Mouse (Mus musculus): ENCODE measurements around the gene Gm10300.

The Gm10300 gene

DNA sequence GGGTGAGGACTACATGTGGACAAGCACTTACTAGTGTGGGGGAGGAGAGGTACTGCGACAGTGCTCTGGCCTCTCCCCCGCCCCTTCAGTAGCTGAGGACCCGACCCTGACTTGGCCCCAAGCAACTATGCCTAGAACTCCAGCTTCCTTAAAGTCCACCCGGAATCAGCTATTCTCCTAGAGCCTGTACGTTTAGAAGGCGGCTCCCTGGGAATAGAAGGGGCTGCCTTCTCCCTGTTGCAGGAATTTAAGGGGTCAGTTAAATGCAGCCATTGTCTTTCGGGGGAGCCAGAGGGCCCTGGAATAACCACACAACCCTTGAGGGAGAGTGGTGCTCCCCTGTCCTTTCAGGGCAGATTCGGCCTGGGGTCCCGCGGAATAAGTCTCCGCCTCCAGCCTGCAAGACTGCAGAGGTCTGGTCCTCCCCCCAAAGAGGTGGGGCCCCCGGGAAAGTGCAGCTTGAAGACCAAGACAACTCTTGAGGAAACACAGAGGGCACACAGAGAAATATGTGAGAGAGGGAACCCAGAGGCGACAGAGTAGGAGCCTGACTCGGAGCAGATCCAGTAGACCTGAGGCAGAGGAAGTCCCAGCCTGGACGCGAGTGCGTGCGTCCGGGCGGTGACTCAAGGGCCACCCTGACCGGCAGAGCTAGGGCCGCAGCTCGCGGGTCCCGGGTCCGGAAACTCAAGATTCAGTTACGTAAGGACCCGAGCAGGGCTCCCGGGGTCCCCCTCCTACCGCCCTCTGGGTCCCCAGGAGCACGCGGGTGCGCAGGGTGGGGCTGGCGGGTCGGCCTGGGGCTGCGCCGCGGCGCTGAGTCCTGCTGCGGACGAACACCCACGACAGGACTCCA, at the start of gene Gm10300:
Gm10300 (plus strand) TSS at position 621 of the 856 bp plus-strand sequence.
- peak; percentile 77 for DNase-seq (ENCODE audit: low read depth, low spot score)

- DNase-seq (ENCODE audit: low read depth, low spot score): no peak
Measured at GRCm38 (mm10) chr4:132025264-132025663, 49.2 kb upstream of the Gm10300 start.

DNA sequence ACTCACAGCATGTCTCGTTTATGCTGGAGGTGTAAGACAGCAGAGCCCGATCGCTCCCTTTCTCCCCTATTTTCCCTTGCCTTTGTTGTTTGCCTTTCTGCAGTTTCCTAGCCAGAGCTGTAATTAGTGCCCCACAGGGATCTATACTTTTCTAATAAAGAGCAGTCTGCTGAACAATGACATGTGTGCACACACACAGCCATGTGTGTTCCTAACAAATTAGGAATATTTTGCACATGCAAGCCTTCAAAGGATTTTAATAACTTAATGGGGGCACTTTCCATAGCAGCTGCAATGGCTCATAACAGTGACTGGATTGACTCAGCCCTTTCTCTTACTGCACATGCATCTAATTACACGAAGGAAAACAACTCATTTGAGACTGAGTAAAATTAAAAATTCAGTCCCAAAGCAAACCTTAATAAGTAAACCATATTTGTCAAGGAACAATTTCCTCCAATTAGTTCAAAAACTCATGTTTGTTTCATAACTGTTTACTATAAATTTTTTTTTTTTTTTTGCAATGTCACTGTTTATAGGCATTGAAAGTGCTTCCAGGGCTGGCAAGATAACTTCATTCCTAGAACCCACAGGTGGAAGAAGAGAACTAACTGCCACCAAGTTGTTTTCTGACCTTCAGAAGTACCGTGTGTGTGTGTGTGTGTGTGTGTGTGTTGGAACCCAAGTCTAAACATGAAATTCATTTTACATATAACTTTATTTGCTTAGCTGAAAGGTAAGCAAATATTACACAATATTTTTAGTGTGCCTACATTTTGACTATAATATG, 48.6 kb upstream of the Gm10300 start:
- no peak for DNase-seq (ENCODE audit: low read depth, low spot score)

DNA sequence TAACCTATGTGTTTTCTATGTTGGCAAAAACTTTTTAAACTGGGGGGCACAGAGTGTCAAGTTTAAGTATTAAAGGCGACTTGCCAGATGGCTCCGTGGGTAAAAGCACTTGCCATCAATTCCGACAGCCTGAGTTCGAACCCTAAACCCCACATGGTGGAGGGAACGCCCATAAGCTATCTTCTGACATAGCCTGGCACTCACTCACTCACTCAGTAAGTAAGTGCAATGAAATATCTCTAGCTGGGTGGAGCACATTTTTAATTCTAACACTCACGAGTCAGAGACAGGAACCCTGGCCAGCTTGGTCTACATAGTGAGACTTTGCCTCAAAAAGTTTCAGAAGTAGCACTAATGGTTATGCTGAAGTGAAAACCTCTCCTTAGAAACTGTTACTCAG, 47.3 kb upstream of the Gm10300 start:
- DNase-seq (ENCODE audit: low read depth, low spot score): no peak

- no peak for DNase-seq (ENCODE audit: low read depth, low spot score)
Measured at GRCm38 (mm10) chr4:132027806-132028205, 46.7 kb upstream of the Gm10300 start.

DNA sequence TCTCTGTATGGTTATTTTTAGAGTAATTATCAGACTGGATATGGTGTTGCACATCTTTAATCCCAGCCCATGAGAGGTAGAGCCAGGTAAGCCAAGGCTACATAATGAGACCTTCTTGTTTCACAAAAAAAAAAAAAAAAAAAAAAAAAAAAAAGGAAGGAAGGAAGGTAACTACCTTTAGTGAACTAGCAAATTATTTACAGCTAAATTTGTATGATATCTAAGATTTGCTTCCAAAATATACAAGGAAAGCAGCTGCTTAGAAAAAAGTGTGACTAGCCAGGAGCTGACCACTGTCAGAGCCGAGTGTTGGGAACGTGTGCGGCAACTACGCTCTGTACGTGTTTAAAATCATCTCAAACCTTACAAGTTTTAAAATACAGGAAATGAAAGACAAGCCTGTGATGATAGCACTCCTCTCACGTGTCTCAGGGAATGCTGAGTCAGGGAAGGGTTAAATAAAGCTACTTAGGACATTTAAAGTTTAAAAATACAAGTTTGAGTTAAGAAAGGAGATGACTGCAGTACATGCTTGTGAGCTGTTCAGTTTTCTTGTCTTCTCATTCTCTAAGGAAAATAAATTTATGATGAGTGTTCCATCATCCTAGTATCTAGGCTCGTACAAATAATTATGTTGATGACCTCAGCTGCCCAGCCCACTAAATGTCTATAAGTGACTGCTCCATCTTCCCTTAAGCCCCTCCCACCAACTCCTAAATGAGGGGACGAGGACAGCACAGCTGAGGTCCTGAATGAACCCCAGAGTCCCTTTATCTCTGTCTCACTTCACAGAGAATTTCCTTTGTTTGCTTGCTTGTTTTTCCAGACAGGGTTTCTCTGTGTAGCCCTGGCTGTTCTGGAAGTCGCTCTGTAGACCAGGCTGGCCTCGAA, 44.4 kb upstream of the Gm10300 start:
- peak; percentile 64 for DNase-seq (ENCODE audit: low read depth, low spot score)

GRCm38 (mm10) chr4:132033183-132033582, 41.3 kb upstream of the Gm10300 start:
- peak; percentile 40 for DNase-seq (ENCODE audit: low read depth, low spot score)

DNA sequence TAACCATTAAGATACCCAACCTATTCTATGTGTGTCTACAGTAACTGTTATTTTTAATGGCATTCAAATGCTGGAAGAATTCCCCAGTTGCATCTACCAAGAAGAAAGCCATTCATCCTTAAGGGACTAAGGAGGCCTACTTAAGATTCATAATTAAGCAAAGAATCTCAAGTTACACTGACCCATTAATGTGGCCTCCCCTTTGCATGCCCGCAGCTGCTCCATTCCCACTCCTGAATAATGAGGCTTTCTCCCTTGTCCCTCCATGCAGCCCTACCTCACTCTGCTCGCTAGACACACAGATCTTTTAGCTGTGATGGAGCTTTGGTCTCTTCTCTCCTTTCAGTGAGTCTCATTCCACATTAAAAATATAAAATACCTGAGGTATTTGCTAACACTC, 40.3 kb upstream of the Gm10300 start:
- no peak for DNase-seq (ENCODE audit: low read depth, low spot score)

GRCm38 (mm10) chr4:132037137-132037536, 37.4 kb upstream of the Gm10300 start:
- DNase-seq (ENCODE audit: low read depth, low spot score): no peak

DNA sequence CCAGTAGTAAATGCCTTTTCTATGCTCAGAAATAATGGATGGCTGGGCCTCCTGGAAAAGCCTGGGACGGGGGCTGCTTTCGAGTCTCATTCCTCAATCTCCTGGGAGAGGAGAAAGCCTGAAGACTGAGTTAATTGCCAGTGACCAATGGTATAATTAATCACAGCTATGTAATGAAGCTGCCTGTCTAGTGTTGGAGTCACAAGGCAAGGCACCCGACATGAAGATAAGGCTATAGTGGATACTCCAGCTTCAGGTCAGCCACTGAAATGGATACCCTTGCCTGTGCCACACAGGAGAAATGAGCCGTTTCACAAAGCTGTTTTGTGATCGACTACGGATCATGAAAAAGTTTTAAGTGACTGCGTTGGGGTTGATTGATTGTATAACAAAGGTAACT, 36.5 kb upstream of the Gm10300 start:
- no peak for DNase-seq (ENCODE audit: low read depth, low spot score)

- DNase-seq (ENCODE audit: low read depth, low spot score): no peak
Measured at GRCm38 (mm10) chr4:132038809-132039208, 35.7 kb upstream of the Gm10300 start.

DNA sequence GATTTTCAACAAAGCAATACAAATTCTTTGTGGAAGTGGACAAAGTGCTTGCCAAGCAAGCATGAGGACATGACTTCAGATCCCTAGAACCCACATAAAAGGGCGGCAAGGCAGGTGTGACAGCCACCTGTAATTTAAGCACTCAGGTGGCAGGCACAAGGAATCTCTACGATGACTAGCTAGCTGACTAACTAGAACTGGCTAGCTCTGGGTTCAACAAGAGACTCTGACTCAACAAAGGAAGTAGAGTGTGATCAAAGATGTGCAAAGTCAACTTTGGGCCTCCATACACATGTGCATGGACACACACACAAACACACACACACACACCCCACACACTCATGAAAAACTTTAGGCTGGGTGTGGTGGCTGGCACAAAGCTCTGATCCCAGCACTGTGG, 35.0 kb upstream of the Gm10300 start:
- no peak for DNase-seq (ENCODE audit: low read depth, low spot score)

GRCm38 (mm10) chr4:132039975-132040645, 34.4 kb upstream of the Gm10300 start:
- peak; percentile 88 for DNase-seq (ENCODE audit: low read depth, low spot score)

GRCm38 (mm10) chr4:132041471-132042332, 32.8 kb upstream of the Gm10300 start:
- DNase-seq (ENCODE audit: low read depth, low spot score): peak; percentile 20

- DNase-seq (ENCODE audit: low read depth, low spot score): no peak
Measured at GRCm38 (mm10) chr4:132043726-132044125, 30.8 kb upstream of the Gm10300 start.

DNA sequence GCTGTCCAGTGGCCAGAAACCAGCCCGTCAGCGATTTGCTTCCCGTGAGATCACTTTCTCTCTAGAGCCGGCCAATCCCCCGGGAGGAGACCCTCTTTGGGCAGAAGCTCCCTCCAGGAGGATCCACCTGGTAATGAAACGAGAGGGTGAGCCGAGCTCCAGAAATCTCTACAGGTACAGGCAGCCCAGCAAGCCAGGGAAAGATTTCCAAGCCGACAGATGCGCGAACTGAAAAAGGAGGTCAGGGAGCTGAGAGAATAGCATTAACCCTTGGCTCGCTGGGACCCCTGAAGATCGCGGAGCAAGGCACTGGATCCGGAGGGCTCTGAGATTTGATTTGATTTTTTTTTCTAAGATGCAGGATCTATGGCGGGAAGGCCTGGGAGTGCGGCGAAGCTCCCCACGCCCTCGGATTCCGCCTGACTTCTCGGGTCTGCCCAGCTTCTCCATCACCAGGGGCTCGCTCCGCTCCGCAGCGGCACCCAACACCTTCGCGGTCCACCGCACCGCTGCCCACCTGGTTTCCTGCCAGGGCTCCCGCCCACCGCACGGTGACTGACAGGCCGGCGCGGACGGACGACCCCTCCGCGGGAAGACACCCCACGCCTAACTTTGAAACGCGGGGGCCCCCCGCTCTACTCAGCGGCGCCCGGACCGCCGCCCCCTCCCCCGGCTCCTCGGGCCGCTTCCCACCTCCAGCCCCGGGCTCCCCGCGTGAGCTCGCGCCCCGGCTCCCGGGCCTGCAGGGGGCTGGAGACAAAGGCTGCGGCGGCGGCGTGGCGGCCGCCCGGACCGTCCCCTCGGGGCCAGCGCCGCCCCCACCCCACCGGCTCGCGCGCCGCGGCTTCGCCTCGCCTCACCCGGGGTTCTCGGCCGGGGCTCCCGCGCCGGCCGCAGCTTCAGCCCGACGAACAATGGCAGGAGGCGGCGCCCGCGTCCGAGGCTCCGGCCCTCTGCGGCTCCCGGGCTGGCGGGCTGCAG, 26.2 kb upstream of the Gm10300 start:
- peak; percentile 85 for DNase-seq (ENCODE audit: low read depth, low spot score)

DNA sequence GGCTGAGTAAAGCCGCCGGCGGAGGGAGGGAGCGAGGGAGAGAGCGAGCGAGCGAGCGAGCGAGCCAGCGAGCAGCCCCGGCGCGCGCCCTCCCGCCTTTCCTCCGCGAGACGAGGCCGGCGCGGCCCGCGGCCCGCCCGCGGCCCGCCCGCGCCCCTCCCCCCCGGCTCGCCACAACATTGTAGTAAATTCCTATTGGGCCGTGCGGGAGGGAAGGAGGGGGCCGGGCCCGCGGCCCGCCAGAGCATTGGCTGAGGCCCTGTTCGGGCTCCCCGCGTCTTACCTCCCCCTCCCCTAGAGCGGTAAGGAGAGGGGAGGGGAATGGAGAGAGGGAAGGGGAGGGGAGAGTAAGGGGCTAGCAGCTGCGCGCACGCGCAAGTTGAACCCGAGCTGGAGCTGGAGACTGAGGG, 25.5 kb upstream of the Gm10300 start:
- peak; percentile 96 for DNase-seq (ENCODE audit: low read depth, low spot score)

DNA sequence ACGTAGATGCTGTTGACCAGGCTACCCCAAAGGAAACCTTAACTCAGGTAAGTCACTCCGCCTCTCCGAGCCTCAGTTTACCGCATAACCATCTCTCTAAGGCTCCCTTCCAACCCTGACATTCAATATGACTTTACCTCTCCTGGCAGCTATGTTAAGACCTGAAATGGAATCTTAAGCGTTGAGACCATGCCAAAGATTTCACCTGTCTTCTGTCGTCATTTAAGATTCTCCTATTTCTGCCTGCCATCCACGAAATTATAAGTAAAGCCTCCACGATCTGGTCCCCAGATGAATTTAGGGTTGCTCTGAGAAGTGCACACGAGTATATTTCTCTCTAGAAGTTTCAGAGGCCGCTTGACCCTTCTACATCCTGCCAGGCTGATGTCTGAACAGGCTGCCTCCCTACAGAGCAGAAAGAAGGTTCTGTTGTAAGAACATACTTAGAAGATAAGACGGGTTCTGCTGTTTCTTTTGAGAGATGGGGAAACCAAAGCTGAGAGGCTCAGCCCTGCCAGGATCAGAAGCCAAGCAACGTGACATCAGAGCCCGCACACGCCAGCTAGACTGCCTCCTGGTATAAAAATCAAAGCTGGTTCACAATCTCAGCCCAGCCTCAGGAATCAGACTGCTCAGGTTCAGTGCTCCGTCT, 24.8 kb upstream of the Gm10300 start:
- peak; percentile 46 for DNase-seq (ENCODE audit: low read depth, low spot score)

Data from A20 (cell line).